Mouse (Mus musculus): ENCODE data around the gene Tmem132c. TPM values are rescaled to one million over a fixed set of nuclear protein-coding genes. Genes with fewer than 3 reads are reported as not detected.

Gene Tmem132c
- polyA plus RNA-seq, 1 experiment, result not detected

GRCm38 (mm10) chr5:127480931-127481330 lies 239.3 kb downstream of the Tmem132c start:
- no peak overlapping the region for H3K4me3 ChIP-seq (ENCODE audit: insufficient read depth, low read depth, low read length)
- no peak for TF ChIP-seq CTCF (IDR thresholded peaks at IDR 0.05; ENCODE audit: insufficient read depth, low read depth, low read length)
- TF ChIP-seq POLR2A (IDR thresholded peaks at IDR 0.05; ENCODE audit: insufficient read depth, low read depth, low read length), result no peak
- H3K4me1 ChIP-seq (ENCODE audit: control insufficient read depth, insufficient read depth, low read length), result peaks cover 5% of the 10 kb centered on the region
- no peak overlapping the region for H3K27ac ChIP-seq (ENCODE audit: insufficient read depth, low read depth, low read length)
- WGBS, result 28% methylated on average over 9 of the region's 9 CpGs

- no peak overlapping the region for H3K4me3 ChIP-seq (ENCODE audit: insufficient read depth, low read depth, low read length)
- WGBS, result 14% methylated on average over 5 of the region's 5 CpGs
- TF ChIP-seq POLR2A (IDR thresholded peaks at IDR 0.05; ENCODE audit: insufficient read depth, low read depth, low read length) (no peak), CTCF (IDR thresholded peaks at IDR 0.05; ENCODE audit: insufficient read depth, low read depth, low read length) (no peak)
- H3K27ac ChIP-seq (ENCODE audit: insufficient read depth, low read depth, low read length), result no peak overlapping the region
- peaks cover 5% of the 10 kb centered on the region for H3K4me1 ChIP-seq (ENCODE audit: control insufficient read depth, insufficient read depth, low read length)
Observed at GRCm38 (mm10) chr5:127481416-127481815, 239.8 kb downstream of the Tmem132c start.

GRCm38 (mm10) chr5:127482342-127482741 lies 240.7 kb downstream of the Tmem132c start:
- Histone ChIP-seq H3K4me3 (ENCODE audit: insufficient read depth, low read depth, low read length) (no peak overlapping the region), H3K4me1 (ENCODE audit: control insufficient read depth, insufficient read depth, low read length) (peaks cover 3% of the 10 kb centered on the region; the same call in 1 of the 2 replicates), H3K27ac (ENCODE audit: insufficient read depth, low read depth, low read length) (no peak overlapping the region)
- TF ChIP-seq POLR2A (IDR thresholded peaks at IDR 0.05; ENCODE audit: insufficient read depth, low read depth, low read length), result no peak
- no peak for TF ChIP-seq CTCF (IDR thresholded peaks at IDR 0.05; ENCODE audit: insufficient read depth, low read depth, low read length)
- WGBS, result 81% methylated on average over 3 of the region's 3 CpGs

- WGBS, result 50% methylated on average over 8 of the region's 8 CpGs
- TF ChIP-seq POLR2A (IDR thresholded peaks at IDR 0.05; ENCODE audit: insufficient read depth, low read depth, low read length) (no peak), CTCF (IDR thresholded peaks at IDR 0.05; ENCODE audit: insufficient read depth, low read depth, low read length) (no peak)
- Histone ChIP-seq H3K4me1 (ENCODE audit: control insufficient read depth, insufficient read depth, low read length) (no peaks in the 10 kb centered on the region), H3K27ac (ENCODE audit: insufficient read depth, low read depth, low read length) (no peak overlapping the region), H3K4me3 (ENCODE audit: insufficient read depth, low read depth, low read length) (no peak overlapping the region)
Observed at GRCm38 (mm10) chr5:127483955-127484659, 242.5 kb downstream of the Tmem132c start.

- no peak overlapping the region for H3K27ac ChIP-seq (ENCODE audit: insufficient read depth, low read depth, low read length)
- no peaks in the 10 kb centered on the region for H3K4me1 ChIP-seq (ENCODE audit: control insufficient read depth, insufficient read depth, low read length)
- no peak overlapping the region for H3K4me3 ChIP-seq (ENCODE audit: insufficient read depth, low read depth, low read length)
- TF ChIP-seq CTCF (IDR thresholded peaks at IDR 0.05; ENCODE audit: insufficient read depth, low read depth, low read length) (no peak), POLR2A (IDR thresholded peaks at IDR 0.05; ENCODE audit: insufficient read depth, low read depth, low read length) (no peak)
- WGBS, result 54% methylated on average over 13 of the region's 13 CpGs
Observed at GRCm38 (mm10) chr5:127484813-127485486, 243.3 kb downstream of the Tmem132c start.

GRCm38 (mm10) chr5:127487190-127487589 lies 245.6 kb downstream of the Tmem132c start:
- Histone ChIP-seq H3K4me1 (ENCODE audit: control insufficient read depth, insufficient read depth, low read length) (peaks cover 3% of the 10 kb centered on the region), H3K4me3 (ENCODE audit: insufficient read depth, low read depth, low read length) (no peak overlapping the region), H3K27ac (ENCODE audit: insufficient read depth, low read depth, low read length) (no peak overlapping the region)
- TF ChIP-seq CTCF (IDR thresholded peaks at IDR 0.05; ENCODE audit: insufficient read depth, low read depth, low read length) (no peak), POLR2A (IDR thresholded peaks at IDR 0.05; ENCODE audit: insufficient read depth, low read depth, low read length) (no peak)
- WGBS, result 88% methylated on average over 6 of the region's 6 CpGs

GRCm38 (mm10) chr5:127488666-127489065 lies 247.1 kb downstream of the Tmem132c start:
- peaks cover 3% of the 10 kb centered on the region for H3K4me1 ChIP-seq (ENCODE audit: control insufficient read depth, insufficient read depth, low read length)
- 42% methylated on average over 13 of the region's 13 CpGs for WGBS

GRCm38 (mm10) chr5:127491724-127492123 lies 250.1 kb downstream of the Tmem132c start:
- Histone ChIP-seq H3K4me1 (ENCODE audit: control insufficient read depth, insufficient read depth, low read length) (peaks cover 5% of the 10 kb centered on the region), H3K4me3 (ENCODE audit: insufficient read depth, low read depth, low read length) (no peak overlapping the region), H3K27ac (ENCODE audit: insufficient read depth, low read depth, low read length) (no peak overlapping the region)
- 95% methylated on average over 3 of the region's 3 CpGs for WGBS
- TF ChIP-seq POLR2A (IDR thresholded peaks at IDR 0.05; ENCODE audit: insufficient read depth, low read depth, low read length) (no peak), CTCF (IDR thresholded peaks at IDR 0.05; ENCODE audit: insufficient read depth, low read depth, low read length) (no peak)

More at GRCm38 (mm10) chr5:127488666-127489065, 247.1 kb downstream of the Tmem132c start:
- TF ChIP-seq CTCF (IDR thresholded peaks at IDR 0.05; ENCODE audit: insufficient read depth, low read depth, low read length) (no peak), POLR2A (IDR thresholded peaks at IDR 0.05; ENCODE audit: insufficient read depth, low read depth, low read length) (no peak)
- Histone ChIP-seq H3K27ac (ENCODE audit: insufficient read depth, low read depth, low read length) (no peak overlapping the region), H3K4me3 (ENCODE audit: insufficient read depth, low read depth, low read length) (no peak overlapping the region)

GRCm38 (mm10) chr5:127496895-127497294 lies 255.3 kb downstream of the Tmem132c start:
- peaks cover 5% of the 10 kb centered on the region for H3K4me1 ChIP-seq (ENCODE audit: control insufficient read depth, insufficient read depth, low read length)
- 27% methylated on average over 7 of the region's 7 CpGs for WGBS
- TF ChIP-seq POLR2A (IDR thresholded peaks at IDR 0.05; ENCODE audit: insufficient read depth, low read depth, low read length), result no peak
- no peak overlapping the region for H3K4me3 ChIP-seq (ENCODE audit: insufficient read depth, low read depth, low read length)
- no peak overlapping the region for H3K27ac ChIP-seq (ENCODE audit: insufficient read depth, low read depth, low read length)

All from olfactory bulb, adult 2 months (tissue).